Mouse (Mus musculus) 416B (cell line): ENCODE measurements around the gene Rgs7bp.

ENCODE experiments used
- DNase-seq: peaks from one replicate; pipeline ENCODE4 v3.0.0; 2011; ENCODE audit warnings: low read depth

Gene Rgs7bp

GRCm38 (mm10) chr13:105054181-105054940 is at the start of gene Rgs7bp:
TSS of gene Rgs7bp (minus strand) at chr13:105054930.
- DNase-seq, result no peak

DNA sequence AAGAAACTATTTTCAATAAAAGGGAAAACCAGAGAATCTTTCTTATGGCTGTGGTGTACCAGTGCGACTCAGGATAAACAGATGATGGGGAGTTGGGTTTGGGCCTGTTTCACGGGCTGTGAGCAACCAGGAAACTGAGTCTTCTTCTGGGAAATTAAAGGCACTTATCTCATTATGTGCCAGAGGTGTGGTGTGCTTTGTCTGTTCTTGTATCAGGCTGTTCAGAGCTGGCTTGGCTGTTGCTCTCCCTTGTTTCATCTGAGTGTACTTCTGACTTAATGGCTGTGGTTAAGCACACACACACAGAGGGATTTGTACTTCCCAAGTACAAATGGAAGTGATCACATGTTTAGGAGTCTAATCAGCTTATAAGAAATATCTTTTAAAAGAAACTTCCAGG is 49.7 kb upstream of the Rgs7bp start:
- no peak for DNase-seq

DNA sequence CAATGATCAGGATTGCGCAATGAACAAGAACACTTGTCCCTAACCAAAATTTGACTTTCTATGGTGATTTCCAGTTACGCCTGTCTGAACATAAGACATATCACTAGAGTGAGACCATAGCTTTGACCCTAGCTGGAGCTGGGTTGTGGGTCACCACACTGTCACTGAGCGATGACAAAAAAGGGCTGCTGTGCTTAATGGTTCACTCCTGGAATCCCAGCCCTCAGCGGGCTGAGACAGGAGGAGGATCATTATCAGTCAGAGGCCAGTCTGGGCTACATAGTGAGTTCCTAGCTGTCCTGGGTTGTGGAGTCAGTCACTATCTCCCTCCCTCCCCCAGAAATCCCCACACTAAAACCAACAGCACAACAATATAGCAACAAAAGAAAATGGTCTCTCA is 46.0 kb upstream of the Rgs7bp start:
- DNase-seq, result no peak

DNA sequence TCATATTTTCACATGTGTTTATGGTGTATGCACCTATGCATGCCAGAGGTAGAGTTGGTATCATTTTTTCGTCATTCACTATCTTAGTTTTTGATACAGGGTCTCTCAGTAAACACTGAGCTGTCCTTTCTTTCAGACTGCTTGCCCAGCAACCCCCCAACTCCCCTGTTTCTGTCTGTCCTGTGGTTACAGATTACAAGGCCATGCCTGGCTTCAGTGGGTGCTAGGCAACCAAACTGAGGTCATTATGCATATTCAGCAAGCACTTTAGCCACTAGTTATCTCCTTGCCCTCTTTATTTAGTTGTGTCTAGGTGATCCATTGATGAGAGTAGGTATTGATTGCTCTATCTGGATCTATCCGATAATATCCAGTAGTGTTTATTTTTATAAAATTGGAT is 41.6 kb upstream of the Rgs7bp start:
- DNase-seq, result no peak

GRCm38 (mm10) chr13:105089276-105089675 is 34.5 kb upstream of the Rgs7bp start:
- DNase-seq, result no peak

- DNase-seq, result no peak
Observed at GRCm38 (mm10) chr13:105081862-105082261, 27.1 kb upstream of the Rgs7bp start, which contains the start of gene 4933425L06Rik. TSS of gene 4933425L06Rik (plus strand) at chr13:105082122.

GRCm38 (mm10) chr13:105066890-105067845 is 12.4 kb upstream of the Rgs7bp start:
- peak; percentile 49 for DNase-seq

GRCm38 (mm10) chr13:105066119-105066518 is 11.4 kb upstream of the Rgs7bp start:
- no peak for DNase-seq

DNA sequence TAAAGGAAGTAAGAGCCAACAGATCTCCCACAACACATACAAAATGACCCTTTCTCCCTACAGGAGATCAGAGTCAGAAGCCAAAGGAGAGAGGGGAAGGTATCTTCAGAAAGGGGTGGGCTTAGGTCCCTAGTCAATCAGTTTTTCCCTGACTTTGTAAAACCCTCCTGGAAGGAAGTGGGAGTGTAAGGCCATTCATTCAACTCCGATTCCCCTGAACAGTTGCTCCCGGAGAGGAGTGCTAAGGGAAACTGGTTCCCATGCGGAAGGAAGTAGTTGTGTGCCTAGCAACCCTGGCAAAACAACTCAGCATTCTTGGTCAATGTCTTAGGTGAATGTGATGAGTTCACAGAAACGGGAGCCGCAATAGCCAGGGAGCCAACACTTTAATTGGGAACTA is 644 bp upstream of the Rgs7bp start:
- DNase-seq, result no peak

- DNase-seq, result no peak
Observed at GRCm38 (mm10) chr13:105054941-105055309, 195 bp upstream of the Rgs7bp start.

DNA sequence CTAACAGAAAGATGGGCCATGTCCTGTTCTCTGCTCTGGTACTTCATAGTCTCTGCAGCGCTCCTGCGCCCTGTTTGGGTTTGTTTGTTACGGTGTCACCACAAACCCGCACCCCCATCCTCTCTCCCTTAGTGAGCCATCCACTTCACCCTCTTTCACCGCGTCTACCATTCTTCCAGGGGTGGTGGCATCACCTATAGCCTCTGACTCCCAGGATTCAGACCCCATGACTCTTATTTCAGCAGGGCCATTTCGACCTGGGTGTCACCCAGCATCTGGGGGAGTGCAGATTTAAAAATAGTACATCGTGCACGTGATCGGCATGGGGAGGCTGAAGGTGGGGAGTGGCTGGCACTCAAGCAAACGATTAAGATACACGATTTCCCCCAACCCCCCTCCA is 1.1 kb downstream of the Rgs7bp start:
- DNase-seq, result no peak

GRCm38 (mm10) chr13:105051432-105051831 is 3.3 kb downstream of the Rgs7bp start:
- DNase-seq, result no peak

DNA sequence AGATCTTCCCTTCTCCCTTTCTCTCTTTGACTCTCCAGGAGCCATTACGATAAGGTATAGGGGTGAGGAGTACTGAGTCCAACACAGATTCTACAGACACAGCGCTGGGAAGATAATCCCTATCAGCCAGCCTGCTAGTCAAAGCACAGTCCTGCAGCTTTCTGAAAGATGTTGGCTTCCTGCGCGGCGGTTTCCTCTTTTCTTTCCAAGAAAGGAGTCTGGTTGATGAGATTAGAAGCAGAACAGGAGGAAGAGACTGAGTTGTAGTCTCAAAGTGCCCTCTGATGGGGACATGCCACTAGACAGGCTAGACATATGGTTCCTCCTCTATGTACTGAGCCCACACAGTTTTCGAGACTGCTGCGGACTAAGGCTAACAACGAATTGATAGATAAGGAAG is 6.1 kb downstream of the Rgs7bp start:
- peak; percentile 93 for DNase-seq

DNA sequence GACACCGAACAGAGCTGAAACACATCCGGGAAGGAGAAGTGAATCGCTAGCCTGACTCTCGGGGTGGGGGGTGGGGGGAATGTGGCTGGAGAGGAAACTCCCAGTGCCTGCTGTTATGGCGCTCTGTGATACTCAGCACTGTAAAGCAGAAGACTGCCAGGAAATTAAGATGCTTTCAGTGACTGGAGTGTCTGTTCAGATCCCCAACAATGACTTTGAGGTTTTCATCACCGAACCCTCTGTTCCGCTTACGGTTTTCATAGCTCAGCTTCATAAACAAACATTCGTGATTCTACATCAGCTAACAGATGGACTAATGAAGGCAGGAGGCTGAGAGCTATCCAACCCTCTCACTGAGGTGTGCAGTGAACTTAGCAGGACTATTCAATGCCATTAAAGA is 7.4 kb downstream of the Rgs7bp start:
- DNase-seq, result no peak

- DNase-seq, result no peak
Observed at GRCm38 (mm10) chr13:105043882-105044281, 10.8 kb downstream of the Rgs7bp start.

- DNase-seq, result no peak
Observed at GRCm38 (mm10) chr13:105038334-105038733, 16.4 kb downstream of the Rgs7bp start.

- DNase-seq, result no peak
Observed at GRCm38 (mm10) chr13:105037816-105038215, 16.9 kb downstream of the Rgs7bp start.

DNA sequence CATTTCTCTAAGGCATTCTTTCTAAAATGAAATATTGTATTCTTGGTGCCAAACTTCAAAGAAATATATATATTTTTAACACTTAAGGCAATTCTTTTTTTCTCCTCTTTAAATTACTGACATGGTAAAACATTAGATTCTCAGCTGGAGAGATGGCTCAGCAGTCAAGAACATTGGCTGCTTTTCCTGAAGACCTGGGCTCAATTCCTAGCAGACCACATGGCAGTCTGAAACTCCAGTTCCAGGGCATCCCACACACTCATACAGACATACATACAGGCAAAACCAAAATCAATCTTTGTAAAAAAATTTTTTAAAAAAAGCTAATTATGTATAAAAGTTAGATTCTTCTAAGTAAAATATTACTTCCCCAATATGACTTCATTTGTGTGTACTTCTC is 22.8 kb downstream of the Rgs7bp start:
- no peak for DNase-seq

- DNase-seq, result no peak
Observed at GRCm38 (mm10) chr13:105028276-105028675, 26.5 kb downstream of the Rgs7bp start.

DNA sequence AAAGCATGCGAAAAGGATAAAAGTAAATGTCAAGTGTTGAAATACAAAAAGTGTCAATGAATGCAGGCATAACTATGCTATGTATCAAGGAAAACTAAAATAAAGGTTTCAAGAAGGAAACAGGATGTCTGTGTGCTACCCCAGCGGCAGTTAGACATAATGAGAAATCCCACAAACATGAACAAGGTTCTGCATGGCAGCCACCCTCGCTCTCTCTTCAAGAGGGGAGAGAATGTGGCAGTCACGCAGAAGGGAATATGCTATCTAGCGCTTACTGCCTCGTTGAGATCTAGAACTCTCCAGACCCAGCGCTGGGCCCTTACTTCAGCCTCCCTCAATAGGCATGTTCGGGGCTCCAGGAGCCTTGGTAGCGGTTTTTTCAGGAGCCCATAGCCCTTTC is 38.2 kb downstream of the Rgs7bp start:
- DNase-seq, result no peak

DNA sequence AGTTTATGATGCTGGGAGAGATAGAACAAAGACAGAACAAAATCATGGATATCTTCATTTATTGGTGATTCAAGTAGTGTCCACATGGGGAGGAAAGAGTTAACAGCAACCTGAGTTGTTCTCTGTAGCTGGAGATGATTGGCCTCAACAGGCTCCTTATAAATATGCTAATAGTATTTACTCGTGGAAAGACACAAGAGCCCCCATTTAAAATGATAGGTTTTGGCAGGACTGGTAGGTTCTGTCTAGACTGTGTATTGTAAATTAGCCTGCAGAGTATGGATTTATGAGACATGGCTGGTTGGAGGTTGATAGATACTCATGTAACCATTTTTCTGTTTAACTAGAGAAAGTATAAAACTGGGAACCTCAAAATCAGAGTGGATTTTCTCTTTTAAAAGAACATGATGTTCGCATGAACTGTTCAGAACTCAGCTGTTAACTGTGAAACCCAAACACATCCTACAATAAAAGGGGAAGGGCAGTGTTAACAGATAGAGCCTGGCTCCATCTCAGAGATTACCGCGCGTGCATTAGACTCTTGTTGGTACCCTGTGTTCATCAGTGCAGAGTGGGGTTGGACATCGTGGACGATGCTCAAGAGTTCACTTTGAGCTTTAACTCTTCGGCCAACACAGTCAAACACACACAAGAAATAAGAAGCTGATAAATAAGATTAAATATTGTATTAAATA is 38.9 kb downstream of the Rgs7bp start:
- no peak for DNase-seq

GRCm38 (mm10) chr13:105011300-105011699 is 43.4 kb downstream of the Rgs7bp start:
- no peak for DNase-seq
